Mouse (Mus musculus) embryonic fibroblast, embryonic 13.5 days (primary cell): ENCODE measurements around the gene 1700025G04Rik.

ENCODE experiments used
- CTCF ChIP-seq: IDR thresholded peaks from 2 replicates; pipeline ENCODE4 v1.5.1; 2011; ENCODE audit warnings: mild to moderate bottlenecking, control low read depth, low read length, moderate library complexity, borderline replicate concordance; ENCODE audit not compliant: insufficient read depth
- POLR2A ChIP-seq: IDR thresholded peaks from 2 replicates; pipeline ENCODE4 v1.6.1; 2011; ENCODE audit warnings: low read depth, mild to moderate bottlenecking, control low read depth, low read length, moderate library complexity

DNA sequence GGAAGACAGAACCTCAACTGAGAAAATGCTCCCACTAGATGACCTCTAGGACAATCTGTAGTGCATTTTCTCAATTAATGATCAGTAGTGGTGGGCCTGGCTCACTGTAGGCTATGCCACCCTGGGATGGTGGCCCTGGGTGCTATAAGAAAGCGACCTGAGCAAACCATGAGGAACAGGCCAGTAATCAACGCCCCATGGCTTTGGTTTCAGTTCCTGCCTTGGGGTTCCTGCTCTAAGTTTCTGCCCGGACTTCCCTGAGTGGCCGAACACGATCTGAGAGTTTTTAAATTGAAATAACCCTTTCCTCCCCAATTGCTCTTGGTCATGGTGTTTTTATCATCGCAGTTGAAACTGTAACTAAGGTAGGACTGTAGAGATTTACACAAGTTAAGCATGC, 69.1 kb downstream of the 1700025G04Rik start:
- TF ChIP-seq CTCF (no peak), POLR2A (no peak)
